Mouse (Mus musculus) frontal cortex, adult (tissue): ENCODE measurements around the gene Olfr1502.
"Not testable (repeated sequence)": the region's sequence is repeated elsewhere in the genome, so short reads cannot be mapped to it uniquely, and the experiment has no call there.

Source experiments
- ATAC-seq: cut with Nextera tagmentation; 2 replicates; pipeline ENCODE4 v1.9.2; 2017; ENCODE audit warnings: mild to moderate bottlenecking, moderate library complexity, mixed read lengths; ENCODE audit not compliant: low TSS enrichment

Gene Olfr1502

DNA sequence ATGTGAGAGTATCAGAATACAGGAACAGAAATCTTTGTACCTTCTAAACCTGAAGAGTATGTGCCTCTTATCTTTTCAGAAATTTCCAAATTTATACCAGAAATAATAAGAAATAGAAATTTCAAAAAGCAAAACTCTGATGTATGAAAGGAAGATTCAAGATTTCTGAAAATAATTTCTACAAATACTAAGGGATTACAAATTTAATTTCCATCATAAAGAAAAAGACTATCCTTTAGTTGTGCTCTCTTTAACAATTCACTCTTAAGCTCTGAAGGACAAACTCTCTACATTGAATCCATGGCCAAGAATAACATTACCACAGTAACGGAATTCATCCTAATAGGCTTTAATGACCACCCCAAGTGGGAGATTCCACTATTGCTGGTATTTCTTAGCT, at the start of gene Olfr1502:
TSS of gene Olfr1502 (plus strand) at position 301 of the 400 bp plus-strand sequence.
- no peak for ATAC-seq

DNA sequence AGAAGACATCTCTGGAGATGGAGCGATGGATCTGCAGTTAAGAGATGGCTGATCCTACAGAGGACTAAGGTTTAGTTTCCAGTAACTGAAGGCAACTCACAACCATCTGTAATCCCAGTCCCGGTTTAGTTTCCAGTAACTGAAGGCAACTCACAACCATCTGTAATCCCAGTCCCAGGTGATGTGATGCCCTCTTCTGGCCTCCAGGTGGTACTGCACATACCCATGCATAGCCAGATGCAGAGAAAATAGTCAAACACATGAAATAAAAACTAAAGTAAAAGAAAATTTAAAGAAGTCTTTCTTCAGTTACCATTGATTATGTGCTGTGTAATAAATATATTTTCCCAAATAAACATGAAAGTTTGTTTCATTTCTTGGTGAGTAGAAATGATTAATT, 48.8 kb upstream of the Olfr1502 start:
- no peak for ATAC-seq

DNA sequence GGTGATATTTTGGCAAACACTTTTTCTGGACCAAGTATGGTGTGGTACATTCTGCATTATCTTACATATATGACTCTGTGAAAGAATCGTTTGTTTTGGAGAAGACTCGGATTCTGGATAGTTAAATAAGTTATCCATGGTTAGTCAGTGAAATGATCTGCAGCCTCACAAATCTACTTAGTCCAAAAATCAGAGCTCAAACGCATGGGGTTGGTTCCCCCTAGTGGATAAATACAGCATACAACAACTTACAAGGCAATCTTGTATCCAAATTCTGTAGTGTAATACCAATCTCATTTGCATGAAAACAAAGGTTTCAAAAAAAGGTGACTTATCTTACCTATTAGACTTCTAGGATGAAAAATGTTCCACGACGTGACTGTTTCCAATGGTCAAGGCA, 42.8 kb upstream of the Olfr1502 start:
- peak; percentile 91 for ATAC-seq

DNA sequence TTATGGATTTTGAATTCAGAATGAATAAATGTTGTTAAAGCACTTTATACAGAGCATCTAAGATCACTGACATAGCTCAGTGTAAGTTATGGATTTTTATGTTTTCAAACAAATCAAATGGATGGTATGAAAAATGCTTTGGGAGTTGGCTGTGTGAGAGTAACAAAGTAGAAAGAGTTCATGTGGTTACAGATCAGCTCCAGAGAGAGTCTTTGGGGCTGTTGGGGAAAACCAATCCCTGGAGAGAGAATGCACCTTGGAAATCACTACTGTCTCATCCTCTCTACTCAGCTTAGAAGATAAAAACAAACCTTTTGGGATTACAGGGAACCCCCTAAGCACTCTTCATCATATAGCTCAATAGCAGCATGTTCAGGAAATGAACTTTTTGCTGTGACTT, 42.2 kb upstream of the Olfr1502 start, which contains the start of gene Olfr1499:
TSS of gene Olfr1499 (minus strand) at position 101 of the 400 bp plus-strand sequence.
- no peak for ATAC-seq

DNA sequence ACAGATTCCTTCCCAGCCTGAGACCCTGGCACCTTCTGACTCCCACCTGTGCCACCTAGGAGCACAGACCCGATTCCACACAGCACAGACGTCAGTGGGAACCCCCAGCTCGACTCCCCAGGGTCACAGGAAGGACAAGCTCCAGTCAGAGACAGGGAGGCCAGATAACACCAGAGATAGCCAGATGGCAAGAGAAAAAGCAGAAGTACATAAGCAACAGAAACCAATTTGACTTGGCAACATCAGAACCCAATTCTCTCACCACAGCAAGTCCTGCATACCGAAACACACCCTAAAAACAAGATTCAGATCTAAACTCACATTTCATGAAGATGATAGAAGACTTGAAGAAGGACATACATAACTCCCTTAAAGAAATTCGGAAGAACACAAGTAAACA, 40.7 kb upstream of the Olfr1502 start:
- ATAC-seq, result no peak

DNA sequence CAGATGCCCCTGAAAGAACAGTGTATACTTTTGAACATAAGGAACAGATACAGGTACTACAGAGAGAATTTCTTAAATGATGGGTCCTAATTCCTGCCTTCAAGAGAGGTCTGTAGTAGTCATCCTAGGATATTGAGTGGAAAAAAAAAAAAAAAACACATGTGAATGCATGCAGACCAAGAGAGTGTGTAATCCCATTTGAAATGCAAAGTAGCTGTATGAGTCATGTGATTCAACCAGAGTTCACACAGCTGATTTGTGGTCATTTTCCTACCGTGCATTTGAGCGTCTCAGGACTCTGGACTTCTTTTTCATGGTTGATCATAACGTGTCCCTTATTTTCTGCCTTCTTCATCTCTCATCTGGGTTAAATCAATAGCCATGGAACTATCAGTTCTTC, 33.1 kb upstream of the Olfr1502 start:
- no peak for ATAC-seq

DNA sequence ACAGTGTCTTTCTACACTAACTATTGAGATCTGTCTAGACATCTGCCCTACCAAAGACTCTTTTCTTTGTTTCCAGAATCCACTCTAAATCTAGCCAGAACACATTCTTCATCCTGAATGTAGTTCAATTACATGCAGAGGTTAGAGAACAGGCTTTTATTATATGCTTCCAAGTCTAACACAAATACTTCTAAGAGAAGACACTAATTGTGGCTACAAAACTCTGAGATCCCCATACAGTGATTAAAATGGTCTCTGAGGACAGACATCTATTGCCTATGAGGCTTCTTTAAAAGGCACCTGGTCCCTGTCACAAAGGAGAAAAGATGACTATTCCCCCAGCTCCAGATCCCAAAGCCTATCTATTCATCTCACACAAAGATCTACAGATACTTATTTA, 31.2 kb upstream of the Olfr1502 start, which contains the start of gene Olfr1500:
TSS of gene Olfr1500 (minus strand) at position 101 of the 400 bp plus-strand sequence.
- ATAC-seq, result no peak

DNA sequence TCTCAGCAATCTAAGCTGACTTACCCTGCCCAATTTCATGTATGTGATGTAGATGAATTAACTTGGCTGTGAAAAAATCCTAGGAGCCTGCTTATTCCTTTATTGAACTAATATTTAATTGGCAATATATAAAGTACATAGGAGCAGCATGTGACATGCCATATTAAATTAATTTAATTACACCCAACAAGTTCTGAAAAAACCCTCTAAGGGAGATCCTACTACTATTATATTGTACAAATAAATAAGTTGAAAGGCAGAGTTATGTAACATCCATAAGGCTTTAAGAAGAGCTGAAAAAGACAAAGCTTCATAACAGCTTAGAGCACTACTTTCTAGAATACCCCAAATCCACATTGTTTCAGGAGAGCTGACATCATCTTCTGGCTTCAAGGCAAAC, 11.0 kb upstream of the Olfr1502 start, which contains the start of gene Olfr1501:
TSS of gene Olfr1501 (minus strand) at position 101 of the 400 bp plus-strand sequence.
- ATAC-seq, result not testable (repeated sequence)

DNA sequence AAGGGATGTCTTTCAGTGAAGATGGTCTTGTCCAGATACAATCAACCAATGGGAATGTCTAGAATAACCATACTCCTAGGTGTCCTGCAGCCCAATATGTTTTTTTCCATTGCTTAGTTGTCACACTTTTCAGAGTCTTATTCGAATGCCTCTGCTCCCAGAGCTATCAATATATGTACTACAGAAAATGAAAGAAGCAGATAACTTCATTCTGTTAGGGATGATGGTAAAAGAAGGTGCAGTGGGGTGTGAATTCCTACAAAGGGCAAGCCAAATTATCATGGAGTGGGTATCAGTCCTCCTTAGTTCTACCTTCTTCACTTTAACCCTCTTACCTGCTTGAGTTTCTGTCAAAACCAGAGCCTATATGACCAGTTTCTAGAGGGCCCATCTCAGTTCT, 36.2 kb downstream of the Olfr1502 start, which contains the start of gene Olfr1504:
TSS of gene Olfr1504 (minus strand) at position 101 of the 400 bp plus-strand sequence.
- no peak for ATAC-seq
